Mouse (Mus musculus) MEL (cell line): Measurements from ENCODE around the gene Cope.

Source experiments
- CTCF ChIP-seq, 3 experiments: IDR thresholded peaks in 2 of 3; conservative IDR thresholded peaks in 1 of 3; 2 replicates each; pipeline ENCODE4 v1.5.1; 2011 to 2012; ENCODE audit warnings: low read length in 3 of 3, low read depth in 2 of 3, mild to moderate bottlenecking in 2 of 3, improper control_type of control experiment in 1 of 3, inconsistent platforms in 1 of 3, mixed read lengths in 1 of 3, moderate library complexity in 1 of 3; ENCODE audit not compliant: control insufficient read depth in 1 of 3, insufficient read depth in 1 of 3, poor library complexity in 1 of 3, severe bottlenecking in 1 of 3
- EP300 ChIP-seq, 2 experiments: IDR thresholded peaks; 2 replicates each; pipeline ENCODE4 v1.6.1; 2011; ENCODE audit warnings: improper control_type of control experiment in 2 of 2, low read length in 2 of 2, low read depth in 1 of 2, mild to moderate bottlenecking in 1 of 2
- GABPA ChIP-seq: IDR thresholded peaks from 2 replicates; pipeline ENCODE4 v1.6.1; 2012; ENCODE audit warnings: low read depth, mild to moderate bottlenecking, inconsistent platforms, low read length, improper control_type of control experiment, moderate library complexity
- HCFC1 ChIP-seq: IDR thresholded peaks from 2 replicates; pipeline ENCODE4 v1.6.1; 2012; ENCODE audit warnings: low read depth, mild to moderate bottlenecking, inconsistent platforms, low read length, improper control_type of control experiment, moderate library complexity
- MAFK ChIP-seq: IDR thresholded peaks from 2 replicates; pipeline ENCODE4 v1.6.1; 2011; ENCODE audit warnings: low read depth, mild to moderate bottlenecking, low read length, improper control_type of control experiment, borderline replicate concordance
- NRF1 ChIP-seq: IDR thresholded peaks from 2 replicates; pipeline ENCODE4 v1.6.1; 2014; ENCODE audit warnings: low read depth, mild to moderate bottlenecking, inconsistent platforms, low read length, improper control_type of control experiment, moderate library complexity; ENCODE audit not compliant: poor library complexity, insufficient read depth, severe bottlenecking
- POLR2A ChIP-seq, 2 experiments: IDR thresholded peaks; 2 replicates each; pipeline ENCODE4 v1.6.1; 2011 to 2012; ENCODE audit warnings: low read length in 2 of 2, mild to moderate bottlenecking in 2 of 2, control low read depth in 1 of 2, improper control_type of control experiment in 1 of 2, low read depth in 1 of 2, moderate library complexity in 1 of 2; ENCODE audit not compliant: control insufficient read depth in 1 of 2, insufficient read depth in 1 of 2, poor library complexity in 1 of 2
- POLR2AphosphoS2 ChIP-seq: IDR thresholded peaks from 2 replicates; pipeline ENCODE4 v1.6.1; 2011; ENCODE audit warnings: low read length, improper control_type of control experiment
- TCF12 ChIP-seq: IDR thresholded peaks from 2 replicates; pipeline ENCODE4 v1.6.1; 2014; ENCODE audit warnings: low read depth, mild to moderate bottlenecking, inconsistent platforms, low read length, improper control_type of control experiment, moderate library complexity
- ZKSCAN1 ChIP-seq: IDR thresholded peaks from 2 replicates; pipeline ENCODE4 v1.6.1; 2012; ENCODE audit warnings: low read depth, mild to moderate bottlenecking, inconsistent platforms, low read length, improper control_type of control experiment, moderate library complexity

GRCm38 (mm10) chr8:70329124-70329834 lies 27.0 kb downstream of the Cope start, which contains the start of gene Gdf1:
- TF ChIP-seq CTCF (IDR thresholded peaks at IDR 0.05 in 2 of 3, conservative IDR thresholded peaks at IDR 0.05 in 1 of 3; ENCODE audit: control insufficient read depth in 1 of 3, insufficient read depth in 1 of 3, low read depth in 2 of 3, low read length in 3 of 3, poor library complexity in 1 of 3, severe bottlenecking in 1 of 3) (no peak), GABPA (no peak), ZKSCAN1 (no peak), EP300 (IDR thresholded peaks at IDR 0.05; ENCODE audit: low read depth in 1 of 2, low read length in 2 of 2) (no peak), TCF12 (no peak), POLR2AphosphoS2 (no peak), NRF1 (no peak), HCFC1 (no peak), MAFK (no peak), POLR2A (IDR thresholded peaks at IDR 0.05; ENCODE audit: control insufficient read depth in 1 of 2, insufficient read depth in 1 of 2, low read depth in 1 of 2, low read length in 2 of 2, poor library complexity in 1 of 2) (0 out of 4 replicates have a peak, but pooled peaks of 1 of the 2 experiments have one; percentile 27)
